Mouse (Mus musculus) embryonic facial prominence, embryonic 11.5 days (tissue): ENCODE results near the gene Leo1. TPM values are rescaled to one million over a fixed set of nuclear protein-coding genes. Genes with fewer than 3 reads are reported as not detected.

ENCODE experiments used
- ATAC-seq: fragments of 200-750 bp; cut with Nextera tagmentation; replicated peaks from 2 replicates; pipeline ENCODE4 v1.8.0; 2017; ENCODE audit warnings: low read depth; ENCODE audit not compliant: insufficient number of reproducible peaks, low FRiP score, low TSS enrichment
- DNase-seq: peaks from one replicate; pipeline ENCODE4 v3.0.0-alpha.2; 2015; ENCODE audit warnings: low spot score
- H3K27ac ChIP-seq: fragments of 300-500 bp; sonication (generic); replicated peaks from 2 replicates; pipeline ENCODE4 v1.5.1; 2014; ENCODE audit warnings: mild to moderate bottlenecking, low read depth, low read length, control low read depth
- H3K27me3 ChIP-seq: fragments of 300-500 bp; sonication (generic); 2 replicates; pipeline ENCODE4 v1.6.1; 2014; ENCODE audit warnings: mild to moderate bottlenecking, low read length, moderate library complexity, mixed read lengths; ENCODE audit not compliant: control insufficient read depth, insufficient read depth
- H3K36me3 ChIP-seq: fragments of 300-500 bp; sonication (generic); replicated peaks from 2 replicates; pipeline ENCODE4 v1.6.1; 2014; ENCODE audit warnings: low read depth, mild to moderate bottlenecking, low read length, moderate library complexity, mixed read lengths; ENCODE audit not compliant: control insufficient read depth, insufficient read depth
- H3K4me1 ChIP-seq: fragments of 300-500 bp; sonication (generic); 2 replicates; pipeline ENCODE4 v1.6.1; 2014; ENCODE audit warnings: low read length, mixed read lengths; ENCODE audit not compliant: control insufficient read depth, insufficient read depth
- H3K4me2 ChIP-seq: fragments of 300-500 bp; sonication (generic); 2 replicates; pipeline ENCODE4 v1.6.1; 2014; ENCODE audit warnings: low read depth, mild to moderate bottlenecking, control low read depth, low read length, moderate library complexity
- H3K4me3 ChIP-seq: fragments of 300-500 bp; sonication (generic); 2 replicates; pipeline ENCODE4 v1.5.1; 2014; ENCODE audit warnings: low read depth, low read length, control low read depth
- H3K9ac ChIP-seq: fragments of 300-500 bp; sonication (generic); replicated peaks from 2 replicates; pipeline ENCODE4 v1.6.1; 2014; ENCODE audit warnings: mild to moderate bottlenecking, control low read depth, low read length
- H3K9me3 ChIP-seq: fragments of 300-500 bp; sonication (generic); replicated peaks from 2 replicates; pipeline ENCODE4 v1.6.1; 2016; ENCODE audit warnings: mild to moderate bottlenecking, low read length, inconsistent platforms, mixed read lengths; ENCODE audit not compliant: control insufficient read depth
- WGBS: fragments of 180-500 bp; shearing (Covaris S2); extraction: QIAGEN DNeasy Blood & Tissue Kit; methylation state at CpG from one replicate; pipeline ENCODE4 v1.1.7; 2014; 5-methylcytosine and 5-hydroxymethylcytosine counted together
- polyA plus RNA-seq: library from polyadenylated mRNA; unstranded; fragments of >200 nt; fragmentation: Nextera tagmentation; extraction: Ambion mirVana; gene quantifications from 2 replicates; pipeline ENCODE4 v1.2.1, GENCODE M21; 2014

Leo1 gene
- polyA plus RNA-seq, 1 experiment from 2014 or later = 50.7 TPM

GRCm38 (mm10) chr9:75428274-75428600, 13.1 kb upstream of the Leo1 start:
- ATAC-seq (no peak), DNase-seq (no peak)
- Histone ChIP-seq H3K9ac (no peak overlapping the region), H3K9me3 (no peaks in the 10 kb centered on the region), H3K4me3 (no peak overlapping the region), H3K27me3 (no peaks in the 10 kb centered on the region), H3K36me3 (no peaks in the 10 kb centered on the region), H3K4me1 (no peaks in the 10 kb centered on the region), H3K27ac (no peak overlapping the region), H3K4me2 (no peak overlapping the region)
- 64% methylated on average over 2 of the region's 2 CpGs for WGBS

DNA sequence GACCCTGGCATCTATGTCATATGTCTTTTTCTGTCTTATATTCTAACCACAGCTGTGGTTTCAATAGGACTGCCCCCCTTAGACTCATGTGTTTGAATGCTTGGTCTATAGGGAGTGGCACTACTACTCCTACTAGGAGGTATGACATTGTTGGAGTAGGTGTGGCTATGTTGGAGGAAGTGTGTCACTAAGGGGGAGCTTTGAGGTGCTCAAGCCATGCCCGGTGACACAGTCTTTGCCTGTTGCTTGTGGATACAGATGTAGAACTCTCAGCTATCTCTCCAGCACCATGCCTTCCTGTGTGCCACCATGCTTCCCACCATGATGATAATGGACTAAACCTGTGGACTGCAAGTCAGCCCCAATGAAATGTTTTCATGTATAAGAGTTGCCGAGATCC, 12.3 kb upstream of the Leo1 start:
- ATAC-seq (no peak), DNase-seq (no peak)
- H3K36me3 ChIP-seq = no peaks in the 10 kb centered on the region
- H3K27ac ChIP-seq = no peak overlapping the region
- 94% methylated on average over 2 of the region's 2 CpGs for WGBS
- no peaks in the 10 kb centered on the region for H3K9me3 ChIP-seq
- no peaks in the 10 kb centered on the region for H3K4me1 ChIP-seq
- H3K9ac ChIP-seq = no peak overlapping the region
- H3K4me2 ChIP-seq = no peak overlapping the region
- H3K4me3 ChIP-seq = no peak overlapping the region
- H3K27me3 ChIP-seq = no peaks in the 10 kb centered on the region

DNA sequence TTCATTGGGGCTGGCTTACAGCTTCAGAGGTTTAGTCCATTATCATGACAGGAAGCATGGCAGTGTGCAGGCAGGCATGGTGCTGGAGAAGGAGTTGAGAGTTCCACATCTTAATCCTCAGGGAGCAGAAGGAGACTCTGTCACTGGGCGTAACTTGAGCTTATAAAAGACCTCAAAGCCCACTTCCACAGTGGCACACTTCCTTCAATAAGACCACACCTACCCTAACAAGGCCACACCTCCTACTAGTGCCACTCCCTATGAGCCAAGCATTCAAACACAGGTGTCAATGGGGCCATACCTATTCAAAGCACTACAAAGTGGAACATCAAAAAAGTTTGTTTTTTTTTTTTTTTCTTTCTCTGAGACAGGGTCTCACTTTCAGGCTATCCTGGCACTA, 11.7 kb upstream of the Leo1 start:
- 81% methylated on average over 1 of the region's 1 CpGs for WGBS
- H3K4me3 ChIP-seq = no peak overlapping the region
- ATAC-seq (no peak), DNase-seq (no peak)
- no peaks in the 10 kb centered on the region for H3K27me3 ChIP-seq
- H3K9me3 ChIP-seq = no peaks in the 10 kb centered on the region
- H3K4me1 ChIP-seq = no peaks in the 10 kb centered on the region
- no peak overlapping the region for H3K4me2 ChIP-seq
- H3K27ac ChIP-seq = no peak overlapping the region
- H3K9ac ChIP-seq = no peak overlapping the region
- H3K36me3 ChIP-seq = no peaks in the 10 kb centered on the region

GRCm38 (mm10) chr9:75430822-75431621, 10.3 kb upstream of the Leo1 start:
- H3K4me2 ChIP-seq = no peak overlapping the region
- no peak overlapping the region for H3K27ac ChIP-seq
- no peaks in the 10 kb centered on the region for H3K36me3 ChIP-seq
- no peaks in the 10 kb centered on the region for H3K9me3 ChIP-seq
- no peaks in the 10 kb centered on the region for H3K4me1 ChIP-seq
- no peak overlapping the region for H3K9ac ChIP-seq
- H3K27me3 ChIP-seq = no peaks in the 10 kb centered on the region
- WGBS = 71% methylated on average over 16 of the region's 16 CpGs
- no peak for ATAC-seq
- no peak overlapping the region for H3K4me3 ChIP-seq
- no peak for DNase-seq

DNA sequence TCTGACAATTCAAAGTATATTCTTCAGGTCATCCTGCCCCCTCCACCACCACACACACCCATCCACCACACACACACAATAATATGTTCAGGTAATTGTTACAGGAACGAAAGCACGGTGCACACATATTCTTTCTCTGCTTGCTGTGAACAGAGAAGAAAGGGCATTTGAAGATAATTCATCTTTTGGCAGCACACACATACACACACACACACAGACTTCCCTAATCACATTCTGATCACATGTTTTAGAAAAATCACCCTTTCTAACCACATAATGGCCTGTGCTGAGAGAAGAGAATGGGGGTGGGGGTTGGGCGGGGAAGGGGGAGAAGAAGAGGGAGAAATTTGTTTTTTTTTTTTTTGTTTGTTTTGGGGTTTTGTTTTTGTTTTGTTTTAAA, 8.6 kb upstream of the Leo1 start:
- no peak for ATAC-seq
- no peaks in the 10 kb centered on the region for H3K4me1 ChIP-seq
- H3K4me2 ChIP-seq = no peak overlapping the region
- no peaks in the 10 kb centered on the region for H3K27me3 ChIP-seq
- no peak overlapping the region for H3K4me3 ChIP-seq
- DNase-seq = no peak
- no peak overlapping the region for H3K27ac ChIP-seq
- no peaks in the 10 kb centered on the region for H3K36me3 ChIP-seq
- no peaks in the 10 kb centered on the region for H3K9me3 ChIP-seq
- H3K9ac ChIP-seq = no peak overlapping the region
- 92% methylated on average over 3 of the region's 3 CpGs for WGBS

GRCm38 (mm10) chr9:75434172-75434793, 7.0 kb upstream of the Leo1 start:
- H3K4me3 ChIP-seq = no peak overlapping the region
- no peaks in the 10 kb centered on the region for H3K4me1 ChIP-seq
- H3K4me2 ChIP-seq = no peak overlapping the region
- ATAC-seq = no peak
- H3K27me3 ChIP-seq = no peaks in the 10 kb centered on the region
- WGBS = 44% methylated on average over 7 of the region's 7 CpGs
- H3K9ac ChIP-seq = no peak overlapping the region
- peak; percentile 68 for DNase-seq
- no peaks in the 10 kb centered on the region for H3K36me3 ChIP-seq
- no peak overlapping the region for H3K27ac ChIP-seq
- H3K9me3 ChIP-seq = no peaks in the 10 kb centered on the region

DNA sequence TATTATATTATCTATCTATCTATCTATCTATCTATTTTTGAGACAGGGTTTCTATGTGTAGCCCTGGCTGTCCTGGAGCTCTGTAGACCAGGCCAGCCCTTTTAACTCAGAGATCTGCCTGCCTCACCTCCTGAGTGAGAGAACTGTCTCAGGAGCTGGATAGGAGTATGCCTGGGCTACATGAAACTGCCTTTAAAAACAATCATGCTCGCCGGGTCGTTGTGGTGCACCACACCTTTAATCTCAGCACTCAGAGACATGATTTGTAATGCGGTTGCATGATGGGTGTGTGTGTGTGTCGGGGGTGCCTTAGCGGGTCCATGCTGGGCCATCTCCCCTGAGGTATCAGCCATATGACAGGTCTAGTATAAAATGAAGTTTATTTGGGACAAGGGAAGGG, 6.5 kb upstream of the Leo1 start:
- ATAC-seq (no peak), DNase-seq (no peak)
- Histone ChIP-seq H3K27me3 (no peaks in the 10 kb centered on the region), H3K9me3 (no peaks in the 10 kb centered on the region), H3K4me3 (no peak overlapping the region), H3K36me3 (no peaks in the 10 kb centered on the region), H3K4me1 (no peaks in the 10 kb centered on the region), H3K9ac (no peak overlapping the region), H3K27ac (no peak overlapping the region), H3K4me2 (no peak overlapping the region)
- 79% methylated on average over 6 of the region's 6 CpGs for WGBS

DNA sequence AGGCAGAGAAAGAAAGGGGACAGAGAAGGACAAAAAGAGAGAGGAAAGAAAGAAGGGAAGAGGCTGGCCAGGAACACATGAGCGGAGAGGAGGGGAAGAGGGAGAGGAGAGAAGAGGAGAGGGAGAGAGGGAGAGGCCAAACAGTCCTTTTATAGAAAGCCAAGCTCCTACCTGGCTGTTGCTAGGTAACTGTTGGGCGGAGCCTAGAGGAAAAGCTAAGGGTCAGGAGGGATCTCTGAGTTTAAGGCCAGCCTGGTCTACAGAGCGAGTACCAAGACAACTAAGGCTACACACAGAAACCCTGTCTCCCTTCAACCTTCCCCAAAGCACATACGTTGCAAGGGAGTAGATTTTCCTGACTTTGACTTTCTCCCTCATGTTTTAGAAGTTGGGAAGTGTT, 6.0 kb upstream of the Leo1 start:
- H3K4me3 ChIP-seq = no peak overlapping the region
- H3K27me3 ChIP-seq = no peaks in the 10 kb centered on the region
- no peak overlapping the region for H3K27ac ChIP-seq
- H3K4me1 ChIP-seq = no peaks in the 10 kb centered on the region
- WGBS = 78% methylated on average over 4 of the region's 4 CpGs
- ATAC-seq (no peak), DNase-seq (no peak)
- H3K36me3 ChIP-seq = no peaks in the 10 kb centered on the region
- H3K9me3 ChIP-seq = no peaks in the 10 kb centered on the region
- no peak overlapping the region for H3K9ac ChIP-seq
- H3K4me2 ChIP-seq = no peak overlapping the region
